Mouse (Mus musculus): ENCODE data around the gene Lrrc4. TPM values are rescaled to one million over a fixed set of nuclear protein-coding genes. Genes with fewer than 3 reads are reported as not detected.
A peak's percentile ranks its signal among the peaks of the same experiment; 100 is the strongest.

Lrrc4 gene
- polyA plus RNA-seq, 1 experiment from 2014 or later = 0.85 TPM

- Histone ChIP-seq H3K9ac (ENCODE audit: low read length) (no peak overlapping the region), H3K4me3 (ENCODE audit: low read depth, low read length) (no peak overlapping the region), H3K9me3 (ENCODE audit: control insufficient read depth, low read length) (no peaks in the 10 kb centered on the region), H3K4me1 (replicated peaks; ENCODE audit: control insufficient read depth, insufficient read depth, low read length) (0 out of 2 replicates have a peak, but pooled peaks cover 5% of the 10 kb centered on the region), H3K36me3 (ENCODE audit: control insufficient read depth, insufficient read depth, low read length) (peaks cover 23% of the 10 kb centered on the region), H3K27ac (ENCODE audit: low read depth) (no peak overlapping the region), H3K27me3 (replicated peaks; ENCODE audit: control insufficient read depth, insufficient read depth, low read length) (no peaks in the 10 kb centered on the region), H3K4me2 (ENCODE audit: low read length) (no peak overlapping the region)
- DNase-seq (ENCODE audit: low spot score) = no peak
- 93% methylated on average over 3 of the region's 3 CpGs for WGBS
- ATAC-seq (replicated peaks; ENCODE audit: low FRiP score, low TSS enrichment, low read depth) = no peak
Measured at GRCm38 (mm10) chr6:28872421-28872795, 40.9 kb upstream of the Lrrc4 start.

- Histone ChIP-seq H3K27me3 (replicated peaks; ENCODE audit: control insufficient read depth, insufficient read depth, low read length) (no peaks in the 10 kb centered on the region), H3K4me1 (replicated peaks; ENCODE audit: control insufficient read depth, insufficient read depth, low read length) (0 out of 2 replicates have a peak, but pooled peaks cover 6% of the 10 kb centered on the region), H3K4me3 (ENCODE audit: low read depth, low read length) (no peak overlapping the region), H3K4me2 (ENCODE audit: low read length) (no peak overlapping the region), H3K9ac (ENCODE audit: low read length) (no peak overlapping the region), H3K27ac (ENCODE audit: low read depth) (no peak overlapping the region), H3K36me3 (ENCODE audit: control insufficient read depth, insufficient read depth, low read length) (peaks cover 18% of the 10 kb centered on the region), H3K9me3 (ENCODE audit: control insufficient read depth, low read length) (no peaks in the 10 kb centered on the region)
- no peak for ATAC-seq (replicated peaks; ENCODE audit: low FRiP score, low TSS enrichment, low read depth)
- WGBS = 83% methylated on average over 5 of the region's 5 CpGs
- no peak for DNase-seq (ENCODE audit: low spot score)
Measured at GRCm38 (mm10) chr6:28871725-28872420, 40.3 kb upstream of the Lrrc4 start.

- 18% methylated on average over 2 of the region's 2 CpGs for WGBS
- ATAC-seq (replicated peaks; ENCODE audit: low FRiP score, low TSS enrichment, low read depth) (peak; percentile 65), DNase-seq (ENCODE audit: low spot score) (no peak)
- Histone ChIP-seq H3K9me3 (ENCODE audit: control insufficient read depth, low read length) (no peaks in the 10 kb centered on the region), H3K9ac (ENCODE audit: low read length) (no peak overlapping the region), H3K4me2 (ENCODE audit: low read length) (no peak overlapping the region), H3K27me3 (replicated peaks; ENCODE audit: control insufficient read depth, insufficient read depth, low read length) (no peaks in the 10 kb centered on the region), H3K27ac (ENCODE audit: low read depth) (no peak overlapping the region), H3K4me3 (ENCODE audit: low read depth, low read length) (no peak overlapping the region), H3K4me1 (replicated peaks; ENCODE audit: control insufficient read depth, insufficient read depth, low read length) (peaks cover 18% of the 10 kb centered on the region; the same call in 1 of the 2 replicates), H3K36me3 (ENCODE audit: control insufficient read depth, insufficient read depth, low read length) (no peaks in the 10 kb centered on the region)
Measured at GRCm38 (mm10) chr6:28867516-28868251, 36.1 kb upstream of the Lrrc4 start.

GRCm38 (mm10) chr6:28866206-28866605 is 34.7 kb upstream of the Lrrc4 start:
- WGBS = 95% methylated on average over 3 of the region's 3 CpGs
- Histone ChIP-seq H3K27me3 (replicated peaks; ENCODE audit: control insufficient read depth, insufficient read depth, low read length) (no peaks in the 10 kb centered on the region), H3K9me3 (ENCODE audit: control insufficient read depth, low read length) (no peaks in the 10 kb centered on the region), H3K36me3 (ENCODE audit: control insufficient read depth, insufficient read depth, low read length) (no peaks in the 10 kb centered on the region), H3K4me3 (ENCODE audit: low read depth, low read length) (no peak overlapping the region), H3K27ac (ENCODE audit: low read depth) (no peak overlapping the region), H3K4me2 (ENCODE audit: low read length) (no peak overlapping the region), H3K9ac (ENCODE audit: low read length) (no peak overlapping the region), H3K4me1 (replicated peaks; ENCODE audit: control insufficient read depth, insufficient read depth, low read length) (peaks cover 20% of the 10 kb centered on the region; the same call in 1 of the 2 replicates)
- ATAC-seq (replicated peaks; ENCODE audit: low FRiP score, low TSS enrichment, low read depth) = no peak
- DNase-seq (ENCODE audit: low spot score) = no peak

- Histone ChIP-seq H3K27me3 (replicated peaks; ENCODE audit: control insufficient read depth, insufficient read depth, low read length) (no peaks in the 10 kb centered on the region), H3K9ac (ENCODE audit: low read length) (no peak overlapping the region), H3K4me2 (ENCODE audit: low read length) (no peak overlapping the region), H3K36me3 (ENCODE audit: control insufficient read depth, insufficient read depth, low read length) (no peaks in the 10 kb centered on the region), H3K4me3 (ENCODE audit: low read depth, low read length) (no peak overlapping the region), H3K9me3 (ENCODE audit: control insufficient read depth, low read length) (no peaks in the 10 kb centered on the region), H3K27ac (ENCODE audit: low read depth) (0 out of 2 replicates have a peak overlapping the region, but pooled peaks have one; percentile 33), H3K4me1 (replicated peaks; ENCODE audit: control insufficient read depth, insufficient read depth, low read length) (peaks cover 20% of the 10 kb centered on the region; the same call in 1 of the 2 replicates)
- no peak for ATAC-seq (replicated peaks; ENCODE audit: low FRiP score, low TSS enrichment, low read depth)
- 75% methylated on average over 10 of the region's 10 CpGs for WGBS
- DNase-seq (ENCODE audit: low spot score) = no peak
Measured at GRCm38 (mm10) chr6:28865112-28865511, 33.6 kb upstream of the Lrrc4 start.

- DNase-seq (ENCODE audit: low spot score) = no peak
- Histone ChIP-seq H3K4me1 (replicated peaks; ENCODE audit: control insufficient read depth, insufficient read depth, low read length) (peaks cover 20% of the 10 kb centered on the region; the same call in 1 of the 2 replicates), H3K4me3 (ENCODE audit: low read depth, low read length) (no peak overlapping the region), H3K27me3 (replicated peaks; ENCODE audit: control insufficient read depth, insufficient read depth, low read length) (no peaks in the 10 kb centered on the region), H3K9me3 (ENCODE audit: control insufficient read depth, low read length) (no peaks in the 10 kb centered on the region), H3K9ac (ENCODE audit: low read length) (no peak overlapping the region), H3K36me3 (ENCODE audit: control insufficient read depth, insufficient read depth, low read length) (no peaks in the 10 kb centered on the region), H3K27ac (ENCODE audit: low read depth) (0 out of 2 replicates have a peak overlapping the region, but pooled peaks have one; percentile 33), H3K4me2 (ENCODE audit: low read length) (no peak overlapping the region)
- WGBS = 22% methylated on average over 5 of the region's 5 CpGs
- no peak for ATAC-seq (replicated peaks; ENCODE audit: low FRiP score, low TSS enrichment, low read depth)
Measured at GRCm38 (mm10) chr6:28864684-28865083, 33.1 kb upstream of the Lrrc4 start.

GRCm38 (mm10) chr6:28862304-28862703 is 30.8 kb upstream of the Lrrc4 start:
- no peaks in the 10 kb centered on the region for H3K36me3 ChIP-seq (ENCODE audit: control insufficient read depth, insufficient read depth, low read length)
- H3K27me3 ChIP-seq (replicated peaks; ENCODE audit: control insufficient read depth, insufficient read depth, low read length) = no peaks in the 10 kb centered on the region
- ATAC-seq (replicated peaks; ENCODE audit: low FRiP score, low TSS enrichment, low read depth) (no peak), DNase-seq (ENCODE audit: low spot score) (no peak)
- peaks cover 18% of the 10 kb centered on the region; the same call in 1 of the 2 replicates for H3K4me1 ChIP-seq (replicated peaks; ENCODE audit: control insufficient read depth, insufficient read depth, low read length)
- no peak overlapping the region for H3K4me2 ChIP-seq (ENCODE audit: low read length)
- 44% methylated on average over 8 of the region's 8 CpGs for WGBS
- H3K4me3 ChIP-seq (ENCODE audit: low read depth, low read length) = no peak overlapping the region
- no peak overlapping the region for H3K27ac ChIP-seq (ENCODE audit: low read depth)
- no peak overlapping the region for H3K9ac ChIP-seq (ENCODE audit: low read length)
- no peaks in the 10 kb centered on the region for H3K9me3 ChIP-seq (ENCODE audit: control insufficient read depth, low read length)

GRCm38 (mm10) chr6:28860922-28861321 is 29.4 kb upstream of the Lrrc4 start:
- ATAC-seq (replicated peaks; ENCODE audit: low FRiP score, low TSS enrichment, low read depth) = no peak
- Histone ChIP-seq H3K9me3 (ENCODE audit: control insufficient read depth, low read length) (no peaks in the 10 kb centered on the region), H3K4me3 (ENCODE audit: low read depth, low read length) (no peak overlapping the region), H3K36me3 (ENCODE audit: control insufficient read depth, insufficient read depth, low read length) (no peaks in the 10 kb centered on the region), H3K4me1 (replicated peaks; ENCODE audit: control insufficient read depth, insufficient read depth, low read length) (peaks cover 27% of the 10 kb centered on the region; the same call in 1 of the 2 replicates), H3K9ac (ENCODE audit: low read length) (no peak overlapping the region), H3K4me2 (ENCODE audit: low read length) (no peak overlapping the region), H3K27ac (ENCODE audit: low read depth) (no peak overlapping the region), H3K27me3 (replicated peaks; ENCODE audit: control insufficient read depth, insufficient read depth, low read length) (no peaks in the 10 kb centered on the region)
- DNase-seq (ENCODE audit: low spot score) = no peak
- 27% methylated on average over 2 of the region's 2 CpGs for WGBS
